Mouse (Mus musculus) c-Kit-positive CD71-negative TER-119-negative erythroid progenitor cells, embryonic 14.5 days (primary cell): Measurements from ENCODE around the gene Coro2b.

Experiments
- DNase-seq: peaks from one replicate; pipeline ENCODE4 v3.0.0-alpha.2; 2013; ENCODE audit warnings: low read depth

Coro2b gene

DNA sequence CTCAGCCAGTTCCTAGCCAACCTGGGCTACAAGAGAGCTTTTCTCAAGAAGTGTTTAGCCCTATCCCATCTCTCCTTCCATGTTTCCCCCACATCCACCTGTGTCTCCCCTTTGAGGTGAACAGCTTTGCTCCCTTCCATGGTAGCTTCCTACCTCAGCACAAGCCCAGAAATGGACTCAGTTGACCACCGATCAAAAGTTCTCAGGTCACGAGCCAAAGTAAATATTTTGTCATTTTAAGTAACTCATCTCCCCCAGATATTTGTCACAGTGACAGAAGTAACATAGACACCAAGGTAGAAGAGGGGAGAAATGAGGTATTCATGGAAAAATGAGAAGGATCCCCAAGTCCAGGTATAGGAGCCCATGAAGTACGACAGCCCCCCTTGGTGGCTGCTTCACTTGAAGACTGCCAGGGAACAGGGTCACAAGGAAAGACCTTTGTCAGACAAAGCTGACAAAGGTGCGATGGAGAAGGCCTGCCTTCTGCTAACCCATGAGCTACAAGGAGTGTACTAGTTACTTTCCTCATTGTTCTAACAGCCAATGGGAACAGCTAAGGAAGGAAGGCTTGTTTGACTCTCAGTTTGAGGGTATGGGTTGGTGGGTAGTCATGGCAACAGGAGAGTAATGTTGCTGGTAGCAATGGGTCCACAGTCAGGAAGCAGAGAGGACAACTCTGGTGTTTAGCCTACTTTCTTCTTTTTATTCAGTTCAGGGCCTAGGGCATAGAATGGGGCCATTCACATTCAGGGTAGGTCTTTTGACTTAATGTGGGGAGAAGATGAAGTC, 150.9 kb downstream of the Coro2b start:
- no peak for DNase-seq

DNA sequence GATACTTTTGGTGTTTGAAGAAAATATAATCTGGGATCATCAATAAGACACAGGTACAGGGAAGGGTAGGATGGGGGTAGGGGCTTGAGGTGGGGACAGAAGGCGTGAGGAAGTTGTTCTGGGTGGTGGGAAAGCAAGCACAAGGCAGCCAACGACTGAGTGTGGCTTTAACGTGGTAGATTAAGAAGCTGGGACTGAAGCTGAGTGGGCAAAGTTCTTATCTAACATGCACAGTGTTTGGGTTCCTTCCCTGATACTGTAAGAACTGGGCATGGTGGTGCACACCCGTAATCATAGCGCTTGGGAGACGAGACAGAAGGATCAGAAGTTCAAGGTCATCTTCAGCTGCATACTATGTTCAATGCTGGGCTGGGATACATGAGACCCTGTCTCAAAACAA, 151.8 kb downstream of the Coro2b start:
- no peak for DNase-seq

DNA sequence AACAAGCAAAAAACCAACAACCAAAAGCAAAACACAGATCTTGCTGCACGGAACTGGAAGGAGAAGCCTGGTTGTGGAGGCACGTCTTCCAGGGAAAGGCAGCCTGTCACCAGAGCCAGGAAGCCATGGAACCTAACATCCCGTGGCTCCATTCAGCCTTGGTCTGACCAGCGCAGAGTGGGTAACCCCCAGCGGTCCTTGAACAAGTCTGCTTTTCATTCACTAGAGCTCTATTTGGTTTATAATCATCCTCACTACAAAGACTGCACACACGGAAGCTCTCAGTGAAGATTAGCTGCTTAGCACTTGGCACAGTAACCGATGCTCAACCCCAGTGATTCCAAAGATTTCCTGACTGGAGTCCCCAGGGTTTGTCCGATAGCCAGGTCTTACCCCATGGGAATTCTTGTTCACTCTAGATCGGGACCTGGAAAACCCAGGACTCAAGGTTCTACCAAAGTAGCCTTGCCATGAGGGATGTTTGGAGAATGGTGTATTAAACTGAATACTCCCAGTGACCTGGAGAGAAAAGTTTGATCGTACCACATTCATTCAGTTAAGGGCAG, 154.2 kb downstream of the Coro2b start:
- no peak for DNase-seq

DNA sequence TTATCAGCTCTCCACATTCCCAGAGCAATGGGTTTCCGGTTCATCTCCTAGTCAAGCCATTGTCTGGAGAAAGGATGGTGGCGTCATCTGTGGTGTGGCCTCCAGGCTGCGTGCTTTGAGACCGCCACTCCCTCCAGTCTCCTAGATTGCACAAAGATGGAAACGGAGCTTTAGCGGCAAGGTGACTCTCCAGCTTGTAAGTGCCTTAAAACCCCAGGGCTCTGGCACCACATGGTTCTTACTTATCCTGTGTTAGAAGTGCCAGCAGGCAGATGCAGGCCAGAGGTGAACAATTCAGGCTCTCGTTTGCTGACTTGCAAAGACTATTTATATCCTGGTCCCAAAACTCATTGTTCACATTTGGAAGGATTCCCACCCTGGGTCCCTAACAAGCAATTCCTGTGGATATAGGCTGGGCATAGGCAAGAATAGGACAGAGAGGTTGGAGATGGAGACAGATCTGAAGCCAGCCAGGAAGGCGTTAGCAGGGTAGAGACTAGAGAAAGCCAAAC, 155.4 kb downstream of the Coro2b start:
- no peak for DNase-seq

DNA sequence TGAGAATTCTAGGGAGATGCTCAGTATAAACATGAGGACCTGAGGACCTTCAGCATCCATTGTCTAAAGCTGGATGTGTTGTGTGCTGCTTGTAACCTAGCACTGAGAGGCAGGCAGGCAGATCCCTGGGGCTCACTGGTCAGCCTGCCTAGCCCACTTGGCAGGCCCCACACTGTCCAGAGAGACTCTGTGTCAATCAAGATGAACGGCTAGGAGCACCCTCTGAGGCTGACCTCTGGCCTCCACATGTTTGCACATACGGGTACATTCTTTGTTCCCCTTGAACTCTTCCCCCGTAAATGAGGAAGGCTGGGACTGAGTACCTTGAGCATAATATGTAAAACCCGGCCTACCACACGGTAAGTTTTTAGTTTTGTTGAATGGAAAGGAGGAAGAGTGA, 156.5 kb downstream of the Coro2b start:
- DNase-seq: no peak

DNA sequence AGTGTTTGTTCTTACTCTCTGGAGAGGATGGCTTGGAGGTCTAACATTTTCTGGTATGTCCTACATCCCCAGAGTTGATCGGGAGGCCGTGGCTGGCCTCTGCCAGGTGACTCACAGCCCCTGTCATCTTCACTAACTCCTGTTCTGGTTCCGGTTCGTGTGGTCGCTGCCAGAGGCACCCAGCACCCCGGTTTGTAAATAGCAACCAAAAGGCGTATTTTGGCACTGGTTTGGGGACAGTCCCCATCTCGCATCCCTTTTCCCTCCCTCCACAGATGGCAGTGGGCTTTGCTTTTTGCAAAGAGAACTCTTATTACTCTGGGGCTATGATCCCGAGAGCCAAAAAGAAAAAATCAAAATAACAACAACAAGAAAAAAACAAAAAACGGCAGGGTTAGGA, 158.9 kb downstream of the Coro2b start:
- no peak for DNase-seq

DNA sequence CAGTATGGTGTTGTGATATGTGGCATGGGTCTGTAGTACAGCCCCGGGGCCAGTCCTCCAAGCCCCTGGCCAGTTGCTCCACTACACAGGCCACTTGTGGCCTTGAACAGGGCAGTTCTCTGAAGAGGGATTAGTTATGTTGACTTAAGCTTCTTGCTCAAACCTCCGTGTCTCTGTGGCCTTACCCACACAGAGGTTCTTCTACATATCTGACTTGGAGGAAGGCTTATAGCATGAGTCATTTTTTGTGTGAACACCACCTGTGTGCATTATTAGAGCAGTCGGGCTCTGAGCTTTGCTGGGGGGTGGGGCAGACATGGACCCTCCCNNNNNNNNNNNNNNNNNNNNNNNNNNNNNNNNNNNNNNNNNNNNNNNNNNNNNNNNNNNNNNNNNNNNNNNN, 162.6 kb downstream of the Coro2b start:
- no peak for DNase-seq

DNA sequence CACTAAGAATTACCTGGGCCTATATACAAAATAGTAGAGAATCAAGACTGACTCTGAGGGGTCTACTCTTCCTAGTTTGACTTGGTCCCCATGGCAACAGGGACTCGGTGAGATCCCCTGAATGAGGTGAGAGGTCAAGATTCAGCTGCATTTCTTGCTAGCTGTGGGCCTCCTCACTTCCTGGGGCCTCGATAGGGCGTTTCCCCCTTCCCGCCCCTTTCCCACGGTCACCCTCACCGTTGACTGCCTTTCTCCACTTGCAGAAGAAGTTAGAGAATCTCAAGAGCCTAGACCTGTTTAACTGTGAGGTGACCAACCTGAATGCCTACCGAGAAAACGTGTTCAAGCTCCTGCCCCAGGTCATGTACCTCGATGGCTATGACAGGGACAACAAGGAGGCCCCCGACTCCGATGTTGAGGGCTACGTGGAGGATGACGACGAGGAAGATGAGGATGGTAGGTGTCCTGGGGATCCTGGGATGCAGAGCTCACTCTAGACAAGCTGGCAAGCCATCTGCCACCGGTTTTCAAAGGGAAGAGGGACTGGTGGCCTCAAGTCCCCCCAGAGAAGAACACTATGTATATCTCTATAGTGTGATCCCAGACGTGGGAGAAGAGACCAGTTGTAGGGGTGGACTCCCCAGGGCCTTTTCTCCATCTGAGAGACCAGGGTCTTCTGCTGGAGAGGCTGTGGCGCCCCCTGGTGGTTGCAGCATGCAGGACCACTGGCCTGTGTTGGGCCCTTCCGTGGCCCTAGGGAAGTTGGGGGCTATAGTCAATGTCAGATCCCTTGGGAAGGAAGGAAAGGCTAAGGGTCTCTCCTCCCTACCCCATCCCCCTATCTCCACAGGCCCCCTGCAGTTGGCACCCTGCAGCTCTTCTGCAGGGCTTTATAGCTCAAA, 163.4 kb downstream of the Coro2b start:
- no peak for DNase-seq

DNA sequence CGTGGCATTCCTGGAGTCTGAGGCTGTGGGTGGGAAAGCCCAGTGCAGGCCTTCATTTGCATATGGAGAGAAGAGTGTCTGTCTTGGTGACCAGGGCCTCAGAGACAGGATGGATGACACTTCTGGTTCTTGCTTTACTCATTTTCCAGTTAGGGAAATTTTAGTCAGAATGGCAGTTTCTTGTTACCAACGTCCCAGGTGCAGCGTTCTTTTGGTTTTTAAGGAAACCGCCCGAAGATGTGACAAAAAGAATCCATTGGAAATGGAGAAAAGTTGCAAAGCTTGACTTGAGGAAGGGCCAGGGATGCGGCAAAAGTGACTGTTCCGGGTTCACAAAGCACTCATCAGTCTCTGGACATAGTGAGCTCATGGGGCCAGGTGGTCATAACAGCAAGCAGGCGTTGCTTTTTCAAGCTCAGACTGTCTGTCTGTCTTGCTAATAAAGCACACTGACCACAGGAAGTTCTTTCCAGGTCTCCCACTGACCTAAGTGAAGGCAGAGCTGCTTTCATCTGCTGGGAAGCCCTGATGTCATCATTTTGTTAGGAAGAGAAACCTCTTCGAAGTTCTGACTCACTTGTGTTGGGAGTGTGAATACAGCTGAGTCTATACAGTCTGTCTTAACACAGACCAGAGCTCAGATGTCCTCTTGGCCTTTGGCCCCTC, 164.2 kb downstream of the Coro2b start:
- DNase-seq: no peak

DNA sequence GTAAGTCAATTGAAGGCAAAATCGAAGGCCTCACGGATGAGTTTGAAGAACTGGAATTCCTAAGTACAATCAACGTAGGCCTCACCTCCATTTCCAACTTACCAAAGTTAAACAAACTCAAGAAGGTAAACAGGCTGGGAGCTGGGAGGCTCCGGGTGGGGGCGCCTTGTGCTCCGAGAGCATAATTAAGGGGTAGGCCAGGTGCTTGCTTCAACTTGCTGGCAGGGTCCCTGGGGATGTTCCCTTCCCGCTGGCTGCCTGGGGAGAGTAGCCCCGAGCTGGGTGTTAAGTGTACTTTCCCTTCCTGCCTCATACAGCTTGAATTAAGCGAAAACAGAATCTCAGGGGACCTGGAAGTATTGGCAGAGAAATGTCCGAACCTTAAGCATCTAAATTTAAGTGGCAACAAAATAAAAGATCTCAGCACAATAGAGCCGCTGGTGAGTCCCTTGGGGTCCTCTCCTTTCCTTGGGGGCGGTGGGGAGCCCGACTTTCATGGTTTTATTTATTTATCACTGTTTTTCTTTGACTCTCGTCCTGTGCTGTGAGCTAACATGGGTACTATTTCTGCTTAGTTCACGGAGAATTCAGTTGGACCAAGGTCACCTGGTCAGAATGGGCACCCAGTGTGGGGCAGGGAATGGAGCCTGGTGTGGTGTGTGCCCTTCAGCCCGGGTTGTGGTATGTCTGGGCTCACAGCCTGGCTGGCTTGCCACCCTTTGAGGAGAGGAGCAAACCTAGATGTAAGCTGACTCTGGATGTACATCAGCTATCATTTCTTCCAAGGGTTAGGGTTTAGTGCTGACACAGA, 164.9 kb downstream of the Coro2b start:
- DNase-seq: no peak

DNA sequence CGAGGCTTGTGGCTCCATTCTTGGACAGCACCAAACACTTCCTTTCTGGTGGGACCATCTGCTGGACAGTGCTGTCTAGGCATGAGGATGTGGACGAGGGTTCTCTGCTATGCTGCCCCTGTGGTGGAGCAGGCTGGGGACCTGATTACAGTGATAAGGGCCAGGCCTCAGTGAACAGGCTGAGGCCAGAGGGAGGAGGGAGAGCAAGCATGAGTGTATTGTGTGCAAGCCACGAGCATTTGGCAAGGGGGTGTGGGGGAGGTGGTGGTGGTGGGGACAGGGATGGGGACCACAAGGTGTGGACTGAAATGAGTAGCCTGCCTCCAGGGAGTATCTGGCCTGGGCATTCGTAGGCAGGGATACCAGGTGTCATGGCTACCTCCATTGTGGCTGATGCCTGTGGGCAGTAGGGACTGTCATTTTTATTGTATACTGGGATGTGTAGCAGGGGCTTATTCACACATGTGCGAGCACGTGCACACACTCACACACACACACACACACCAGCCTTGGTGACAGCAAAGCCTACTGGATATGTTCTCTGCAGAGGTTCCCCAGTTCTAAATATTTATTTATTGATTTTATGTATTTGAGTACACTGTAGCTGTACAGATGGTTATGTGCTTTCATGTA, 166.1 kb downstream of the Coro2b start:
- no peak for DNase-seq

DNA sequence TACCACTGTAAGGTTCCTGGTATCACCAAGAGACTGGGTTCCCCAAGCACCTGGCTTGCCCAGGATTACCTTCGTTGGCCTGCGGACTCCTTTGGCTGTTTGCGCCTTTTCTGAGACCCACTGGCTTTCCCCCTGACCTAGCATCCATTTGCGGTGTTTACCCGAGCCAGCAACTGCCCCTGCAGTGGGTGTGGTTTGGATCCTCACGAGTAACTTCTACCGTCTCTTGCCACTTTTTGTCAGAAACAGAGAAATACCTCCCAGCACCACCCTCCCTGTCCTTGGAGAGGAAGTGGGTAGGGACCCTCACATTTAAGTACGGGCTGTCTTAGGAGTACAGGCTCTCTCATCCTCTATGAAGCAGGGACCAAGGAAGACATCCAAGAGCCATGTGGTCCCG, 166.7 kb downstream of the Coro2b start:
- DNase-seq: no peak
